Mouse (Mus musculus): ENCODE data around the gene Myh3.
"Not testable (repeated sequence)": the region's sequence is repeated elsewhere in the genome, so short reads cannot be mapped to it uniquely, and the experiment has no call there.

Myh3 gene

GRCm38 (mm10) chr11:67077435-67077834 lies 665 bp upstream of the Myh3 start:
- no peak for DNase-seq (ENCODE audit: inconsistent ontology term)

GRCm38 (mm10) chr11:67078888-67079287 lies 788 bp downstream of the Myh3 start:
- DNase-seq (ENCODE audit: inconsistent ontology term) = no peak

DNA sequence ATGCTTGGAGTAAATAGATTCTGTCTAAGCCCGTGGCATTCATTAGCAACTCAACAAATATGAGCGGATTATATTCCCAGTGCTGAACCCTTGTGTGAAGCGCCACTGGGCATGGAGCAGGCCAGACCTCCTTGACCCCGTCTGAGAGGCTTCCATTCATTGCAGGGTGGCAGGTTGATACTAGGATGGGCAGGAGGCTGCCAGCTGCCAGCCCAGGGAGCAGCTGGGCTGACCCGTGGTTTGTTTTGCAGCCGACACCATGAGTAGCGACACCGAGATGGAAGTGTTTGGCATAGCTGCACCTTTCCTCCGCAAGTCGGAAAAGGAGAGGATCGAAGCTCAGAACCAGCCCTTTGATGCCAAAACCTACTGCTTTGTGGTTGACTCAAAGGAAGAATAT lies 1.6 kb downstream of the Myh3 start:
- no peak for DNase-seq (ENCODE audit: inconsistent ontology term)

- peak; percentile 72 for DNase-seq (ENCODE audit: inconsistent ontology term)
Observed at GRCm38 (mm10) chr11:67080168-67080567, 2.1 kb downstream of the Myh3 start.

DNA sequence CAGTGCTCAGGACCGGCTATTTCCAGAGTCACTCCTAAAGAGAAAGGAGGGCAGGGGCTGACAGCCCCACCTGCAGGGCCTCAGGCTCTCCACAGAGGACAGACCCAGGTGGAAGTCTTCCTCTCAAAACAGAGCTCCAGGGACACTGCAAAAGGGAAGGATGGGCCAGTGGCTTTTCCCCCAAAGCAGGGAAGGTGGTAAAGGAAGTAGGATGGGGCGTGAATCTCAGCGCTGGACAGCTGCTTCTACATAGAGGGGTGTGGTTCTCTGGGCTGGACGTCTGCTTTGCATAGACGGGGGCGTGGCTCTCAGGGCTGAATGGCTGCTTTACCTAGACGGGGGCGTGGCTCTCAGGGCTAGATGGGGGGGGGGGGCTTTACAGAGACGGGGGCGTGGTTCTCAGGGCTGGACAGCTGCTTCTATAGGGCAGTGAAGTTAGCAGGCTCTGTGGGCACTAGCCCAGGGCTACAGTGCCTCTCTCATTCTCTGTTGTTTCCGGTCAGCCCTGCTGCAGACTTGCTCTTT lies 3.1 kb downstream of the Myh3 start:
- DNase-seq (ENCODE audit: inconsistent ontology term) = peak; percentile 18

DNA sequence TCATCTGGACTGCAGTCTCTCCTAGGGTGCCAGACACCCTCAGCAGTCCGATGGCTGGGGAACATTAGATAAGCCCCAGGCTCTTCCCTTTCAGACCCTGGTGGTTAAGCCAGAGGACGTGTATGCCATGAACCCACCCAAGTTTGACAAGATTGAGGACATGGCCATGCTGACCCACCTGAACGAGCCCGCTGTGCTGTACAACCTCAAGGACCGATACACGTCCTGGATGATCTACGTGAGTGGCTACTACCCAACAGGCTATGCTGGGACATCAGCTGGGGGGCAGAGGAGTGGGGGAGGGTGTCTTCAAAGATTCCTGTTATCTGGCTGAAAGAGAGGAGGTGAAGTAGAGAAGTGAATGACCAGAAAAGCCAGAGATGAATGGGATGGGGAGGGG lies 4.1 kb downstream of the Myh3 start:
- no peak for DNase-seq (ENCODE audit: inconsistent ontology term)

DNA sequence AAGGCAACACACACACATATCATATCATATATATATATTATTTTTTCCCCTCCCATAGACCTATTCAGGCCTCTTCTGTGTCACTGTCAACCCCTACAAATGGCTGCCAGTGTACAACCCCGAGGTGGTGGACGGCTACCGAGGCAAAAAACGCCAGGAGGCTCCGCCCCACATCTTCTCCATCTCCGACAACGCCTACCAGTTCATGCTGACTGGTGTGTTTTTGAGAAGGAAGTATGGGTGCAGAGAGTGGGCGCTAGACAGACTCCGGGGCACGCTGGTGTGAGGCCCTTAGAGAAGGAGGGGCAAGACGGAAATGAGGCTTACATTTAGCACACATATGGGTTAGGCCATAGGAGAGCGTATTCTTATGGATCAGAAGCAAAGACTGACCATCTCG lies 4.7 kb downstream of the Myh3 start:
- DNase-seq (ENCODE audit: inconsistent ontology term) = no peak

DNA sequence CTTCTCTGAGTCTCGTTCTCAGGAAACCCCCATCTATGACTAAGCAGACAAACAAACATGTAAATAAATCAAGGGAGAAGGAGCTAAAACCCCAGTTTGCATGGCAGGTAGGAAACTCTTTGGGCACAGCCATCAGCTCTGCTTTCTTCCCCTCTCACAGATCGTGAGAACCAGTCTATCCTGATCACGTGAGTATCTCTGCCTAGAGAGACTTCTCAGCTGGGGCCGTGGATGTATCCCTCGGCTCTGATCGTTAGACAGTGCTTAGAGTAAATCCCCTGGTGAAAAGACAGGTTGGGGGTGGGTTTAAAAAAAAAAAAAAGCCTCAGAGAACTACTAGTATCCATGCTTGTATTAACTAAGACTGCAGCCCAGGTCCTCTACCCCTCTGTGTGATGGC lies 5.1 kb downstream of the Myh3 start:
- no peak for DNase-seq (ENCODE audit: inconsistent ontology term)

DNA sequence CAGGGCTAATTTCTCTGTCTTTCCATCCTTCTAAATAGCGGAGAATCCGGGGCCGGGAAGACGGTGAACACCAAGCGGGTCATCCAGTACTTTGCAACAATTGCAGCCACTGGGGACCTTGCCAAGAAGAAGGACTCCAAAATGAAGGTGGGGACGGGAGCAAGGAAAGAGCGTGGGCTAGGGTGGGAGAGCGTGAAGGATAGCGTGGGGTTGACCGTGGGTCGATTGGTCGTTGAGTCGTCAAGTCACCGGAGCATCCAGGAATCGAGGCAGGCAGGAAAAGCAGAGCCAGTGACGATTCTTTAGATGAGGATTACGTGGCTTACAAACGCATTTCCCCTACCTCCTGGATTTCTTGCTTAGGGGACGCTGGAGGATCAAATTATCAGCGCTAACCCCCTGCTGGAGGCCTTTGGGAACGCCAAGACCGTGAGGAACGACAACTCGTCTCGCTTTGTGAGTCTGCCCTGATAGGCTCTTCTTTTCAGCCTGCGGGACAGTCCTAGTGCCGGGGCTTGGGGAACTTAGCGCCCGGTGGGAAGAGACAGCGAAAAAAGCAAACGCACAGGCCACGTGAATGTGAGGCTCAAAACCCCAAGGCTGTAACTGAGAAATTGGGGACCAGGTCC lies 5.7 kb downstream of the Myh3 start:
- DNase-seq (ENCODE audit: inconsistent ontology term) = no peak

- peak; percentile 54 for DNase-seq (ENCODE audit: inconsistent ontology term)
Observed at GRCm38 (mm10) chr11:67085489-67085888, 7.4 kb downstream of the Myh3 start.

DNA sequence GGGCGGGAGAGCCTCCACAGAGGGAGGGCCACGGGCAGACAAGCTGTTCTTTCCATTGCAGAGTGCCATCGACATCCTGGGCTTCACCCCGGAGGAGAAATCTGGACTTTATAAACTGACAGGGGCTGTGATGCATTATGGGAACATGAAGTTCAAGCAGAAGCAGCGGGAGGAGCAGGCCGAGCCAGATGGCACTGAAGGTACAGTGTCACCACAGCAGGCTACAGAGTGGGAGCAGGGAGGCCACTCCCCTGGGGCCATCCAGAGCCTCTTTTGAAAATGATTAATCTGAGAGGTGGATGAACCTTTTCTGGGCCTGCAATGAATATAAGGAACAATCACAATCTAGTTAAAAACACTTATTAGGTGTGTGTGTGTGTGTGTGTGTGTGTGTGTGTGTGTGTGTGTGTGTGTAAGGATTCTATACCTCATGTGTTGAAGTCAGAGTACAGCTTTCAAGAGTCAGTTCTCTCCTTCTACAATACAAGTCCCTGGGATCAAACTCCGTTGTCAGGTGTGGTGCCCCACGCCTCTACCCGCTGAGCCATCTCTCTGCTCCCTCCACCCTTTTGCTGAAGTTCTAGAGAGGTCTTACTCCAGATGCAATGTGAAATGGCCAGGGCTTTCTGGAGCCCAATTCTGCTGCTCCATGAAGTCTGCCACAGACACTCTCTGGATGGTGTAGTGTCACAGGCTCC lies 8.5 kb downstream of the Myh3 start:
- no peak for DNase-seq (ENCODE audit: inconsistent ontology term)

- no peak for DNase-seq (ENCODE audit: inconsistent ontology term)
Observed at GRCm38 (mm10) chr11:67087225-67087624, 9.1 kb downstream of the Myh3 start.

DNA sequence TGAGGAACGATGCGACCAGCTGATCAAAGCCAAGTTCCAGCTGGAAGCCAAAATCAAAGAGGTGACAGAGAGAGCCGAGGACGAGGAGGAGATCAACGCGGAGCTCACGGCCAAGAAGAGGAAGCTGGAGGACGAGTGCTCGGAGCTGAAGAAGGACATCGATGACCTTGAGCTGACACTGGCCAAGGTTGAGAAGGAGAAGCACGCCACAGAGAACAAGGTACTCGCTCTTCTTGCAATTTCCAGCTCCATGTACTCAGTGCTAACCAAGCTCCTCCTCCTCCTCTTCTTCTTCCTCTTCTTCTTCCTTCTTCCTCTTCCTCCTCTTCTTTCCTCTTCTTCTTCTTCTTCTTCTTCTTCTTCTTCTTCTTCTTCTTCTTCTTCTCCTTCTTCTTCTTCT lies 14.3 kb downstream of the Myh3 start:
- not testable (repeated sequence) for DNase-seq (ENCODE audit: inconsistent ontology term)

- DNase-seq (ENCODE audit: inconsistent ontology term) = no peak
Observed at GRCm38 (mm10) chr11:67093201-67093600, 15.1 kb downstream of the Myh3 start.

- DNase-seq (ENCODE audit: inconsistent ontology term) = no peak
Observed at GRCm38 (mm10) chr11:67093652-67094051, 15.6 kb downstream of the Myh3 start.

DNA sequence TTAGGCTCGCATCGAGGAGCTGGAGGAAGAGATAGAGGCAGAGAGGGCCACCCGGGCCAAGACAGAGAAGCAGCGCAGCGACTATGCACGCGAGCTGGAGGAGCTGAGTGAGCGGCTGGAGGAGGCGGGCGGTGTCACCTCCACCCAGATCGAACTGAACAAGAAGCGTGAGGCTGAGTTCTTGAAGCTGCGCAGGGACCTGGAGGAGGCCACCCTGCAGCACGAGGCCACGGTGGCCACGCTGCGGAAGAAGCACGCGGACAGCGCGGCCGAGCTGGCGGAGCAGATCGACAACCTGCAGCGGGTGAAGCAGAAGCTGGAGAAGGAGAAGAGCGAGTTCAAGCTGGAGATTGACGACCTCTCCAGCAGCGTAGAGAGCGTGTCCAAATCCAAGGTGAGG lies 16.4 kb downstream of the Myh3 start:
- no peak for DNase-seq (ENCODE audit: inconsistent ontology term)

DNA sequence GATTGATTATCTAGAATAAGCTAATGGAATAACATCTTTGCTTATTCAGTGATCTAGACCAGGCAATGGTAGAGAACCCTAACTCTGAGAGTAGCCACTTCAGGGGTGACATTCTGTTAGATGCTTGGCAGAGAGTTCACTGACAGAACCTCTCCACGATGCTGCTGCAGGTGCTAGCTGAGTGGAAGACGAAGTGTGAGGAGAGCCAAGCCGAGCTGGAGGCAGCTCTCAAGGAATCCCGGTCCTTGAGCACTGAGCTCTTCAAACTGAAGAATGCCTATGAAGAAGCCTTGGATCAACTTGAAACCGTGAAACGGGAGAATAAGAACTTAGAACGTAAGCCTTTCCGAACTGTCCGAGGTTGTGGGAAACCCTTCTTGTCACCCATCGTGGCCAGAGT lies 19.6 kb downstream of the Myh3 start:
- no peak for DNase-seq (ENCODE audit: inconsistent ontology term)

- no peak for DNase-seq (ENCODE audit: inconsistent ontology term)
Observed at GRCm38 (mm10) chr11:67098427-67098826, 20.3 kb downstream of the Myh3 start.

- no peak for DNase-seq (ENCODE audit: inconsistent ontology term)
Observed at GRCm38 (mm10) chr11:67099241-67099640, 21.1 kb downstream of the Myh3 start.

DNA sequence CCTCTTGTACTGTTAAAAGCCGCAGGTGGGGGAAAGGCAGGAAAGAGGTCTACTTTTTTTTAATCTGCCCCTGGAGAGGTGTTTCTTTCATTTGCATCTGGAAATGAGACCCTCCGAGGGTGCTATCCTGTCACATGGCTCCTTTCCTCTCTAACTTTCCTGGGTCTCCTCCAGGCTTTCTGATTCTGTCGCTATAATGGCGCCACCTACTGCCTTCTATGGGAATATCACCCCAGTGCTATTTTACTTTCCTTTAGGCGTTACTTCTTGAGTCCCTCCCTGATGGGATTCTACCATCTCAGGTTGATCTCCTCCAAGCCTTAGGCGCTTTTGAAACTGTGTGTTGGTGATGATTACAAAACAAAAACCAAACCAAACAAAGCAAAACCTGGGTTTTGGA lies 22.1 kb downstream of the Myh3 start:
- DNase-seq (ENCODE audit: inconsistent ontology term) = no peak

- DNase-seq (ENCODE audit: inconsistent ontology term) = no peak
Observed at GRCm38 (mm10) chr11:67101713-67102112, 23.6 kb downstream of the Myh3 start.

DNA sequence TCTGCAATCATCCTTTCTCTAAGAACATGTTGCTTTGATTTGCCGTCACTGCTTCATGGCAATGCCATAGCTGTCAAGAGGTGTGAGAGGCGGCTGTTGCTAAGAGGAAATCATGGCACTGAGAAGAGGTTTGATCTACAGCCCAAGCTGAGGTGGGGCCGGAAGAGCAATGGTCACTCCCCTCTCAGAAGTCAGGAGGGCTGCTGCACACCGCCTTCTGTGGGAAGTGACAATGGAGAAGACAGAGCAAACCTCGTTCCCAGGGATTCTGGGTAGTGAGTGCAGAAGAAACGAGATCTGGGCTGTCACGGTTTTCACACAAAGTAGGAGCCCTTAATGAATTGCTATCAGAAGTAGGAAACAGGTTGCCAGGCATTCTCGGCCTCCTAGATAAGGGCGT lies 25.2 kb downstream of the Myh3 start:
- no peak for DNase-seq (ENCODE audit: inconsistent ontology term)

DNA sequence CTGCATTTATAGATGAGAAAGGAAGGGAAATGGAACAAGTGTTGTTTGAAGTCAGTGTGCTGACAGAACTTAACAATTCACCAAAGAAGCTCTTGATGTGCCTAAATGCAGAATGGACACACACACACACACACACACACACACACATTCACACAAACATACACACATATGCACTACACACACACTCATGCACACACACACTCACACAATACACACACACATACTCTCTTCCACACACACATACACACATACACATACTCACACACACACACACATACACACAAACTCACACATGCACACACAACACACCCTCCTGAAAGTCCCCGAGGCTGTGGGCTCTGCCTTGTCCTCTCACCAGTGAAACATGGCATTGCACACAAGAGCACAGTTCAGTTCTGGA lies 26.1 kb downstream of the Myh3 start:
- no peak for DNase-seq (ENCODE audit: inconsistent ontology term)

- DNase-seq (ENCODE audit: inconsistent ontology term) = no peak
Observed at GRCm38 (mm10) chr11:67104714-67105113, 26.6 kb downstream of the Myh3 start.

Data from Muller cell, postnatal 12 days (primary cell).